Mouse (Mus musculus): Measurements from ENCODE around the gene Nol4l.
A peak's percentile ranks its signal among the peaks of the same experiment; 100 is the strongest.

Nol4l gene

DNA sequence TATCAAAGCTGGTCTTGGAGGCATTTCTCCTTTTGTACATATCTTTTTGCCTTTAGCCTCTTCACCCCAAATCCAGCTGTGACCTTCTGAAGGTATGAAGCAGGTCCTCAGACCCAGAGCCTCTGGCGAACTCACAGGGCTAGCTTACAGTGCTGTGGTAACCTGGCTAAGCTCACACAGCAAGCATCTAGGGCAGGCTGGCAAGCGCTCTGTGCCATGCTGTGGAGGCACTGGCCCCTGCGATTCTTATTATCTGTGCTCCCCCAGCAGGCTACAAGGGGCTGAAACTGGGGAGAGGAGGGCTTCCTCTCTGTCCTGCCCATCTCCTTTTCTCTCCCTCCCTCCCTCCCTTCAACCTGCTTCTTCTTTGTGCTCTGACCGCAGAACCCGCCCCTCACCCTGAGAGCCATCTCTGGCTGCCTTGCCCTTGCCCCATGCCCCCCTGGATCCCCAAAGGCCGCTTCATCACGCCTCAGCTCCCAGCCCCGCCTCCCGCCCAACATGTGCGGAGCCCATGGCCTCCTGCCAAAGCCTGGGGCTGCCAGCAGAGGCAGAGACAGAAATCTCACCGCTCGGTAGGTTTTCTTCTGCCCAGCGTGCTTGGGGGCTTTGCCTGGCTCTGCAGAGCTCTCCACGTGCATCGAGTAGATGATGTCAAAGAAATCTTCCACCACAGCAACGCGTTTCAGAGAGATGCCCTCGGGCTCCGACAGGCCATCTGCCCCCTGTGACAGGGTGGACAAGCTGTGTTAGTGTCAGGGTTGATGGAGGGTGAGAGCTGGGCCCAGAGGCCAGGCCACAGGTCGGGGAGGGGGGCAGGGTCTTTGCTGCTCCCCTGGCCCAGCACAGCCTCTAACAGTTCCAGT is 46.4 kb downstream of the Nol4l start:
- peak; percentile 61 for DNase-seq (ENCODE audit: low read depth, low spot score)

DNA sequence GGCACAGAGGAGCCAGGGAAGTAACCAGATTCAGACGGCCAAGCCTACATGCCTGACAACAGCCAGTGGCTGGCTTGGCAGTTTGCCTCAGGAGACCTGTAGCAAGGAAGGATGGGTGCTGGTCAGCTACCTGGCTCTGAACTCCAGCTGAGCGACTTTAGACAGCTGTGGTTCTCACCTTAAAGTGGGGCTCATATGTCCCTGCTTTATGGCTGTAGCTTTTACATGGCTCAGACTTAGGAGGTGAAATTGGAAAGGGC is 48.0 kb downstream of the Nol4l start:
- no peak for DNase-seq (ENCODE audit: low read depth, low spot score)

DNA sequence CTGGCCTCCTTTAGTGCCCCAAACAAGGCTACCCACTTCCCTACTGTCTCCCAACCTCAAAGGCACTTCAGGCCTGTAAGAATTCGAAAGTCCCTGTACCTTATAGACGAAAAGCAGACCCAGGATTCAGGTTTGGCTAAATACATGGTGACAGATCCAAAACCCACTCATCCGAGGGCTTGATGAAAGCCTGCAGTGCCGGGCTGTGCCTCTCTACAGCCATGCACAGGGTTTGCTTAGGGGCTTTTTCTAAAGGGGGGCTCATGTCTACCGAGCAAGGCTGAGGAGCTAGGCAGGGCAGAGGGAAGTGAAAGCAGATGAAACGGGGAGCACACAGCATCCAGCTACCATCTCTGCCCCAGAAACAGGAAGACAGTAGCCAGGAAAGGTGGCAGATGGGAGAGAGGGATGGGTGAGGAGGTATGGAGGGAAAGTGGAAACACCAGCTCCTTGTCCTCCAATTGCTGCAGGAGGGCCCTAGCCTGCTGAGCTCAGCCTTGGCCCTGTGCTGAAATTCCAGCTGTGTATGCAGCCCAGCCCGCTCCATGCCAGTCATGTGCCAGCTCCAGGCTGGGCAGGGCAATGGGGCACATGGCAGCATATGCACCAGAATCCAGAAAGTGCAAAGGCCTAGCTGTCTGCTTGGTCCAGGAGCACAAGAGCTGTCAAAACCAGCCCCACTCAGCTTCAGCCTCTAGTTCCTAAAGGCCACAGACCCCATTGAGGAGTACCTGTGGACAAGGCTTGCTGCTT is 48.5 kb downstream of the Nol4l start:
- no peak for DNase-seq (ENCODE audit: low read depth, low spot score)

DNA sequence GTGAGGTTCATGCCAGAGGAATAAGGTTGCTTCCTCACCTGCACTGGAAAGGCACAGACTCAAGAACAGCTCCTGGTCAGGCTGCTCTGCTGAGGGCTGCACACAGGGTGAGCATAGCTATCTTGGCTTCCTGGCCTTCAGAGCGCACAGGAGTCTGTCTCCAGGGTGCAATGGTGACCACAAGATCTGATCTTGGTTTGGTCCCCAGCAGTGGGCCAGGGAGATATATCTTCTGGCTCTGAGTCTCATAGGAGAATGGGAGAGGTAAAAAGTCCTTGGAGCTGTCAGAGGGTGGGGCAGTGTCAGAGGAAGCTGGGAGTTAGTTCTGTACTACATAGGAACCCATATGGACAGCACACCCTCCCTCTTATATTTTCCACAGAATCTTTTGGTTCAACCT is 50.3 kb downstream of the Nol4l start:
- no peak for DNase-seq (ENCODE audit: low read depth, low spot score)

DNA sequence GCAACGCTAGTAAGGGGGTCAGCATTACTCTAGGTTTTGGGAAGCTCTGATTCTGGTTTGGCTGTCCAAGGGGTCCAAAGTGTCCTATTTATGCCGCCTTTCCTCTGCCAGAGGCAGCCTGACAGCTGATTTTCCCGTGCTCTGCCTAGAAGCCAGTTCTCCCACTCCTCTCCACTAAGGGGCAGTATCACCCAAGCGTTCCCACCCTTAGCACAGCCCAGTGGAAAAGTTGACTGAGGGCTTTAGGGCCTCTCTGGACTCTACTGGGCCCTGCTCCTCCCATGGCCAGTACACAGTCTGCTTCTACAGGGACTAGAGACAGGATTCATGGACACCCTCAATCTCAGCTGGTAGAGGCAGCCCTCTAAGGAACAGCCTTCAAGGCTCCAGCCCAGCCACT is 51.2 kb downstream of the Nol4l start:
- peak; percentile 78 for DNase-seq (ENCODE audit: low read depth, low spot score)

DNA sequence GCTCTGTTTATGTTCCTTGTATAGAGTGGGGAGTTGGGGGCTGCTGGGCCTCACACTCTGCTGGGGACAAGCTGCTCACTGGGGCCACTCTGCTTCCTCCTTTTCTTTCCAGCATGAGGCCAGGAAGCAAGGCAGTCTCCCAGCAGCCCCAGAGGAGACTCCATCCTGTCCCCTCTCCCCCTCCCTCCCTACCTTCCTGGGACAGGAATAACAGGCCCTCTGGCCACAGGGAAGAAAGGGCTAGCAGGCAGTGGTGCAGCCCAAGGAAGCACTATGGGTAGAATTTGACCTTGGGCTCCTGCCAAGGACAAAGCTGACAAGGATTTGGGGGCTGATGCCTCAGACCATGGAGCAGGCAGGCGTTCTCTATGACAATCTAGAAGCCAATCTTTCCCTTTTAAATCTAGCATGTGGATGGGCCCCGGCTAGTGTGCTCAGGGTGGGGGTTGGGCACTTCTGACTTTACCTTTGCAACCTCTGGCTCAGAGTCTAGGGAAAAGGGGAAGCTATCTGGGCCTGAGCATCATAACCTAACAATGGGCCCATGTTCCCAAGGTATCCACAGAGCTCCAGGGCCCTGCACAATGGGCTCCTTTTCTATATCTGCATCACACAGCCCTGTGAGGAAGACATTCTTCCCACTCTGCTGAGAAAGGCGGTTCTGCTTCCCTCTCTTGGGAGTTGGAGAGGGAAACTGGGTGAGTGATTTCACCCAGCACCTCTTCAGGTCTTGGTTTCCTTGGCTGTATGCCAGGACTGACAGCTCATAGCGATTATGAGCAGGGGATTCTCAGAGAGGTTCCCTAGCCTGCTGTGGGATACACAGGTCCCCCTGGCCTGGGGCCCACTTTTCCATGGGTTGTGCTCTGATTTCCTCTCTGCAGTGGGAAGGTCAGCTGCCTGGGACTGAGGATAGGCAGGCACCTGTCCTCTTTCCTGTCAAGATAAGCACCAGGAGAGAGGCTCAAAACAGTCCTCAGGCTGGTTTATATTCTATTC is 54.4 kb downstream of the Nol4l start:
- DNase-seq (ENCODE audit: low read depth, low spot score), result no peak

DNA sequence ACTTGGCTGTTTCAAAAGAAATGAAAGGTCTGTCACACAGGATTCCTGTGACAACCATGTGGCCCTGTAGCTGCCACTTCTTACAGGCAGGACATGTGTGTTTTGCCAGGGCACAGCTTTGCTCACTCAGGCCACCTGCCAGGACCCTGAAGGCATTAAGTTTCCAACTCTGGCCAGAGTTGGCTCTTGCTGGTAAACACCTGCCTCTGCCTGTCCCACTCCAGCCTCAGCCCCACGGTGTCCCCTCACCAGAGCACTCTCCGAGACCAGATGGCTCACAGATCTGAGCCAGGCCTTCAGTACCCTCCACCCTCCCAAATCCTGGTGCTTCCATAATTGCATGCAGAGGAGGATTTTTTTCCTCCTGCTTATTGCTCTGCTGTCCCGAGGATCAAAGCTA is 58.8 kb downstream of the Nol4l start:
- DNase-seq (ENCODE audit: low read depth, low spot score), result no peak

DNA sequence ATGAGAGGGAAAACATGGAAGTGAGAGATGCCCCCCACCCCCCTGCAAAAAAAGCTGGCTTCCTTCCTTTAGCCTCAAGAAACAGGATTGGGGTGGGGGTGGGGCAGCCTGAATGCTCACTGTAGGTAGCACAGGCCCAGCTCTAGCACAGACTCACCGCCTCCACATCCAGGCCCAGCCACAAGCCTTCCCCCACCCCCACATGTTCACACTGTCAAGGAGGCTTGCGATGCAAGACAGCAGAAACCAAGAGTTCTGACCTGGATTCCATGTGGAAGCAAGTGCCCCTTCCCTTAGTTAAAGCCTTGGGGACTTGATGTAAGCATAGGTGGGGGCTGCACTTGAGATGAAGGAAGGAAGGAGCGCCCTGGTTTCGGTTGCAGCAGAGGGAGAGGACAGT is 60.0 kb downstream of the Nol4l start:
- DNase-seq (ENCODE audit: low read depth, low spot score), result no peak

DNA sequence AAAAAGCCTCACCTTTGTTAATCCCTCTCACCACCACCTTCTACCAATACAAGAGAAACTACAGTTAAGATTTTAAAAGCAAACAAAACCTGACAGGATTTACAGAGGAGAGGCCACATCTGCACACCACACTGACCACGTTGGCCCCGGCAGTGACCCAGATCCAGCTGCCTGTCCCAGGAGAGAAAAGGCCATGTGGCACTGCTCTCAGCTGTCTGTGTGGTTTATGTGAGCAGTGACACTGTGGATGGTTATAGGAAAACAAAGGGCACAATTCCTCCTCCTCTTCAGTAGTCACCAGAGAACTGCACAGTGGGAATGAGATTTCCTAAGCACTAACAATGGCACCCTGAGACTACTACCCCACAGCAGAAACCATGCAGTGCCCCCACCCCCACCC is 60.5 kb downstream of the Nol4l start:
- no peak for DNase-seq (ENCODE audit: low read depth, low spot score)

DNA sequence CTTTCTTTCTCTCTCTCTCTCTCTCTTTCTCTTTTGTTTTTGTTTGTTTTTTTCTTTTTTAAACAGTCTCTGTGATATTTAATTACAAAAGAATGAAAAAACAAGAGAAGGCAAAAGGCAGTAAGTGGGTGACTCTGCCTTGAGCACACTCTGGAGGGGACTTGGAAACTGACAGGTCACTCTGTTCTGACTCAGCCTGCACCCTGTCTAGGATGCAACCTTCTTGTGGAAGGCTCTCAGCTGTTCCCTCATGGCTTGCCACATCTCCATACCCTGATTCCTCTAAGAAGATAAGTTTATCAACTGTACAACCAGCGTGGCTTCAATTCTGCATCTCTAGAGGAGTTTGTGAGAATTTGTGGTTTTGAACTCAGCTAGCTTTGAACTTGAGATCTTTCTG is 62.4 kb downstream of the Nol4l start:
- no peak for DNase-seq (ENCODE audit: low read depth, low spot score)

DNA sequence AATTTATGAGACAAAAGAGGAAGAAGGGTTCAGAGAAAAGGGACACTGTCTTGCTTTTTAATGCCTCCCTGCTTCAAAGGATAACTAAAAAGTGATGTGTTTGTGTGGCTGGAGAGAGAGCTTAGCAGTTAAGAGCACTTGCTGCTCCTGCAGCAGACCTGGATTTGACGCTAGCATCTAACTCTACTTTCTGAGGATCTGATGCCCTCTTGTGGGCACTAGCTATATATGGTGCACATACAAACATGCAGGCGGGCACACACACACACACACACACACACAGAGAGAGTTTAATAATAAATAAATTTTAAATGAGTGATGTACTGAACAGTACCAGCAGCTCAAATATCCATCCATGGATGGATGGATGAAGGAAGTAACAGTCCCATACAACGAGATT is 66.5 kb downstream of the Nol4l start:
- DNase-seq (ENCODE audit: low read depth, low spot score), result no peak

DNA sequence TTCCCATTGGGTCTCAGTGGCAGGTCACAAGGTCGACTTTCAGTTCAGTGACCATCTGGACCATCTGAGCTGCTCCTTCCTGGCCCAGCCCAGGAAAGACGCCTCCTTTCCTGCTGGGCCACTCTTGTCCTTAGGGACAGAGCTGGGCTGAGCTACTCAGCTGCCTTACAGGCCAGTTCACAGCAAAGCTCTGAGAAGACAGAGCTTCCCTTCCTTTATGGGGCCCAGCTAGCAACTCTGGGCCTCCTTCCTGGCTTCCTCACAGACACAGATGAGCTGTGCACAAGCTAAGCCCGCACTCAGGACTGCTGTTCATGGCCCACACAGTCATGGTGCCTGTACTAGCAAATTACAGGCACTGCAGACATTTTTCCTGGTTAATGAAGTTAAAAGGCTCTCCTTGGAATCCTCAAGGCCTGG is 71.7 kb downstream of the Nol4l start:
- DNase-seq (ENCODE audit: low read depth, low spot score), result peak; percentile 34

DNA sequence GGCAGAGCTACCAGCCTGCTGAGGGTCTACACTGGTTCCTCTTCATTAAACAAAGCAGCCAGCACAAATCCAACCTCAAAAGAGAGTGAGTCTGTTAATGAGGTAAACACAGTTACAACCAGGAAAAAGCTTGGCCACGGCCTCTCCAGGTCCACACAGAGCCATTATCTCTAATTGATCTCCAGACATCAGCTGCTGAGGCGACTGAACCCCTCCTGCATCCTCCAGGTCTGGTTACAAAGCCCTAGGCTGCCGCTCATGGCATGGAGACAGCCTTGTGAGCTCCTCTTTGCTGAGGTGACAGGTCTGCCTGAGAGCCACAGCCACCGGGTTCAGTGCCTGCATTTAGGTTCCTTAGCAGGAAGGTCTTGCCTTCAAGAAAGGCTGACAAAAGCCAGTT is 72.3 kb downstream of the Nol4l start:
- no peak for DNase-seq (ENCODE audit: low read depth, low spot score)

DNA sequence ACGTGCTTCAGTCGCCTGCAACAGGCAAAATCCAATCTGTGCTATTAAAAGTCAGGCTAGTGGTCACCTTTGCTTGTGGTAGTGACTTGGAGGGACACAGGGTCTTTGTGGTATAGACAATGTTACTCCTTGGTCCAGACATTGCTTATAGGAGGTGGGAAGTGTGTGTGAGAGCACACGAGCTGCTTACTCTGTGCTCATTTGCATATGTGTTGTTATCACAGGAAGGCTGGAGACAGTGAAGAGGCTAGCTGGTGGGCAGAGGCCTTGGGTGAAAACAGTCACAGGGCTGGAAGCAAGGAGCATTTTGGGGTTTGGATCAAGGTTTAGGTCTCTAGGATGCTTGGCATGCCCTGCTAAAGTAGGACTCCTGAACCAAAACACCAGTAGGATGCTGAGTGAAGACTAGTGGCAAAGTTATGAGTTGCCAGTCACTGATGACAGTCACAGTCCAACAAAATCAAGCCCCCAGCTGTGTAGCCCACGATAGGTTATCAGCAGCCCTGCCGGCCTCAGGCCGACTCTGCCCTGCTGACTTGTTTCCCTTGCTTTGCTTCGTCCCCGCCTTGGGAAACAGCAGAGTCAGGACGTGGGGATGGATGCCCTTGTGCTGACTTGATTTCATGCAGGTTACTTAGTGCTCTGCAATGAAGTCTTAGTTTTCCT is 74.8 kb downstream of the Nol4l start:
- DNase-seq (ENCODE audit: low read depth, low spot score), result no peak

DNA sequence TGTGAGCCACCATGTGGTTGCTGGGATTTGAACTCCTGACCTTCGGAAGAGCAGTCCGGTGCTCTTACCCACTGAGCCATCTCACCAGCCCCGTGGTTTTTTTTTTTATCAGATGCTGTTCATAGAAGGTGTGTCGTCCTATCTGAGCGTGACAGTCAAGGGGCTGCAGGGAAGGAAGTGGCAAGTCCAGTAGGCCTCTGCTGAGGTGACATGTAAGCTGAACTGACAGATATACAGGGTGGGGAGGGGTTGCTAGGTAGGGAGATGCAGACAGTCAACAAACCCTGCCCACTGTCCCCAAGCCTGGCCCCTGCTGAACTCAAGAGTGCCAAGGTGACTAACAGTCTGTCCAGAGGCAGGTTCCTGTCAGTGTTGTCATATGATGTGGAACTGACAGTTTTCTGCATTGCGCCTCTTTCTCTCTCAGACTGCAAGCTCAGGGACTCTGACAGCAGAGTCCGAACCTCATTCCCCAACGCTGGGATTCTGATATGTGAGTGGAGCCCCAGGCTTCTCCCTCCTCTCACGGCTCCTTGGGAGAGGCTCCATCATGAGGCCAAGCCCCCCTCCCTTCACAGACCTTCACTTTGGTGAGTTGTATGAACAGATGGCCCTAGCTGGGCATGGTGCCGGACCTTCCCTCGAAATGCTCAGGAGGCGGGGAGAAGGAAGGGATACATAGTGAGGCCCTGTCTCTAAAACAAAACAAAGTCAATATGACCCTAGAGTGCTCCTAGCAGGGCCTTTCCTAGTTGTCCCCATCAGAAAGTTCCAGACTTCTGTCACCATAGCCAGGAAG is 75.6 kb downstream of the Nol4l start:
- no peak for DNase-seq (ENCODE audit: low read depth, low spot score)

DNA sequence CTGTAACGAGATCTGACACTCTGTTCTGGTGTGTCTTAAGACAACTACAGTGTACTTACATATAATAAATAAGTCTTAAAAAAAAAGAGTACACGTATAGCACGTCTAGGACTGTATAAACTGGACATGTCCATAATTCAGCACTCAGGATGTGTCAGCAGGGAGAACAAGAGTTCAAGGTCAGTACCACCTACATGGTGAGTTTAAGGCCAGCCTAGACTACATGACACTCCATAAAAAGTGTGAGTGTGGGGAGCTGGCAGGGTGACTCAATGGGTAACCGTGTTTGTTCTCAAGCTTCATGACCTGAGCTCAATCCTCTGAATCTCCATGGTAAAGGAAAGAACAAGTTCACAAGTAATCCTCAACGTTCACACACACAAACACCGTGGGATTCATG is 81.3 kb downstream of the Nol4l start:
- no peak for DNase-seq (ENCODE audit: low read depth, low spot score)

DNA sequence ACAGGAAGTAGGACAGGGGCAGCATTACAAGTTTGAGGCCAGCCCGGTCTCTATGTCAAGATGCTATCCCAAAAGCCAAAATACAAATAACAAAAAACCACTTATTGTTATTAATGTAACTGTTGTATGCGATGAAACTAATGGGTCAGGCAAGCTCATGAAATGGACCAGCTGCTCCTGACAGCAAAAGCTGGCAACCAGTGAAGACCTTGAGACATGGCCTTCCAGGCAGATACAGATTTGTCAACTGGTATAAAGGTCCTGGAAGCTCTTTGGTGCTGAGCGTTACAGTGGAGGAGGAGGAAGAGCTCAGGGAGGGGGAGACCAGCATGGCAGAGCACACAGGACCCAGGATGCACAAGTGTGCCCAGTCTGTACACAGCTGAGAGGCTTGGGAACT is 82.1 kb downstream of the Nol4l start:
- DNase-seq (ENCODE audit: low read depth, low spot score), result no peak

DNA sequence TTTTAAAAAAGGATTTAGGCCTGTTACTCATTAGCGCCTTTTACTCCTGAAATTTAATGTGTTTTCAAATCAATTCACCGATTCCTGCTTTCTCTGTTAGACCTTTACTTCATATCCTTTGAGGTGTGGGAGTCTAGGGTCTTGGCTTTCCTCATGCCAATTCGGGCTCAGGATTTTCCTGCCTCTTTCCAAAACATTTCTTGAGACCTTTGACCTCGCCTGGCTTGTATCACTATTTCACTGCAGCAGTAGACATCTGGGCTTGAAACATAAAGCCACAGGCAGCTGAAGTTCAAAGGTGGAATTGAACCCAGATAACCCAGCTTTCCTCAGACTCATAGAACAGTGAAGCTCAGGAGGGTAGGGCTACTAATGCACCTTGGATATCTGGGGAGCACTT is 83.3 kb downstream of the Nol4l start:
- DNase-seq (ENCODE audit: low read depth, low spot score), result peak; percentile 56

DNA sequence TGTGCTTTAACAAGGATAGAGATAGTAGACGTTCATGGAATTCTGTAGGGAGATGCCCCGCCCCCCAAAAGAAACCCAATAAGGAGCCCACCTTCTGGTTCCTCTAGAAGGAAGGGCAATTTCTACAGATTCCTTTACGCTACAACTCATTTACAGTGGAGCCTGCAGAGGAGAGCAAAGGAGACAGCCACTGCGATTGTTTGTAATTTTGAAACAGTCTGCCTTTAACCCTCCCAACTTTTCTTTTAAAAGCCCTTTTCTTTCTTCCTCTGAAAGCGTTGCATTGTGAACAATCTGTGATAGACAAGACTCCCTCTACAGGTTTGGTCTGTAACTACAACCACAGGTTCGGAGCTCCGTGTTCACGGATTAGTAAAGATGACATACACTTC is 83.8 kb downstream of the Nol4l start:
- DNase-seq (ENCODE audit: low read depth, low spot score), result peak; percentile 84

DNA sequence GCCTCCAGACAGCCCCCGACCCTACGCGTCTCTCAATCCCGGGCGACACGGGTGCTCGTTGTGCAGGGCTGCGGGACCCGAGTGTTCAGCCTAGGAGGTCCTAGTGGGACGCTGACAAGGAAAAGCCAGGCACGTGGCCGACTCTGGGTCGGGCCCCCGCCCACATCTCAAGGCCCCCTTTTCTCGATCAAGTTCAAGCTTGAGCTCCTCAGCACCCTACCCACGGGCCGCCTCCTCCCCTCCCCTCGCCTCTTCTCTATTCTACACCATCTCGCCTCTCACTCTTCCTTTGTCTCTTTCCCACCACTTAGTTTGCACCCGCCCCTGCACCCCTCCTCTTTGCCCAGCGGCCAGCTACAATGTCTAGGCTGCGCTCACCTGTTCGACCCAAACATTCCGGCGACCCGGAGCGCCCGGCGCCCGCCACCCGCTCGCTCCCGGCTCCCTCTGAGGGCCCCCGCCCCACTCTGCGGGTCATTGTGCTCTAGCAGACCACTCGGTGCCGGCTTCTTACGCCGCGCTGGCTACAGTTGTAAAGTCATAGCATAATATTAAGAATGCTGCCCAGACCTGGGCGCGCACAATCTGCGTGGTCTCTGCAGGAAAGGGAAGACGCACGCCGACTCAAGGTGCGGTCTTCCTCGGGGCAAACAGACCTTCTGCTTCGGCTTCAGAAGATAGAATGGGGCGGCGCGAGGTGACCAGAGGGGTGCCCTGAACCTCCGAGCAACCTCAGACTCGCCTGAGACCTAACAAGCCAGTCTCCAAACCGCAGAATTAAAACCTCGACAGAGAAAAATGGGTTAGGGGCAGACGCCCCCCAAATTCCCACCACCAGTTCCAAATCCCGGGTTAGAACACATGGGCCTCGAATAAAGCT is 84.4 kb downstream of the Nol4l start:
- peak; percentile 61 for DNase-seq (ENCODE audit: low read depth, low spot score)
